Mouse (Mus musculus): ENCODE data around the gene Odf3. TPM values are rescaled to one million over a fixed set of nuclear protein-coding genes. Genes with fewer than 3 reads are reported as not detected.

Odf3 gene
- total and polyA plus RNA-seq, 2 experiments = not detected

- no peak overlapping the region for H3K27ac ChIP-seq (replicated peaks; ENCODE audit: insufficient read depth, low read depth, low read length)
- peaks cover 9% of the 10 kb centered on the region for H3K4me1 ChIP-seq (ENCODE audit: control insufficient read depth, insufficient read depth, low read length)
- H3K36me3 ChIP-seq (ENCODE audit: control insufficient read depth, insufficient read depth, low read length) = peaks cover 23% of the 10 kb centered on the region
- 89% methylated on average over 6 of the region's 6 CpGs for WGBS
- H3K79me2 ChIP-seq (ENCODE audit: control insufficient read depth, insufficient read depth, low read length) = peaks cover 15% of the 10 kb centered on the region
- H3K4me3 ChIP-seq (ENCODE audit: insufficient read depth, low read depth, low read length) = no peak overlapping the region
- no peak overlapping the region for H3K9ac ChIP-seq (ENCODE audit: low read depth, low read length)
- no peak for DNase-seq (ENCODE audit: extremely low read depth, low read depth, low spot score)
- TF ChIP-seq CTCF (IDR thresholded peaks at IDR 0.05; ENCODE audit: low read depth, low read length) (no peak), POLR2A (IDR thresholded peaks at IDR 0.05; ENCODE audit: extremely low read depth, insufficient read depth, low read length) (no peak)
- H3K27me3 ChIP-seq (ENCODE audit: control insufficient read depth, insufficient read depth, low read length) = no peaks in the 10 kb centered on the region
Observed at GRCm38 (mm10) chr7:140859997-140860396, 12.4 kb downstream of the Odf3 start.

- H3K27me3 ChIP-seq (ENCODE audit: control insufficient read depth, insufficient read depth, low read length) = no peaks in the 10 kb centered on the region
- H3K9ac ChIP-seq (ENCODE audit: low read depth, low read length) = no peak overlapping the region
- no peak for DNase-seq (ENCODE audit: extremely low read depth, low read depth, low spot score)
- no peak overlapping the region for H3K4me3 ChIP-seq (ENCODE audit: insufficient read depth, low read depth, low read length)
- peaks cover 7% of the 10 kb centered on the region; the same call in 1 of the 2 replicates for H3K79me2 ChIP-seq (ENCODE audit: control insufficient read depth, insufficient read depth, low read length)
- H3K27ac ChIP-seq (replicated peaks; ENCODE audit: insufficient read depth, low read depth, low read length) = no peak overlapping the region
- H3K4me1 ChIP-seq (ENCODE audit: control insufficient read depth, insufficient read depth, low read length) = peaks cover 6% of the 10 kb centered on the region
- WGBS = 81% methylated on average over 5 of the region's 5 CpGs
- H3K36me3 ChIP-seq (ENCODE audit: control insufficient read depth, insufficient read depth, low read length) = peaks cover 29% of the 10 kb centered on the region
- TF ChIP-seq POLR2A (IDR thresholded peaks at IDR 0.05; ENCODE audit: extremely low read depth, insufficient read depth, low read length) (no peak), CTCF (IDR thresholded peaks at IDR 0.05; ENCODE audit: low read depth, low read length) (no peak)
Observed at GRCm38 (mm10) chr7:140860728-140861127, 13.1 kb downstream of the Odf3 start.

- Histone ChIP-seq H3K4me3 (ENCODE audit: insufficient read depth, low read depth, low read length) (no peak overlapping the region), H3K4me1 (ENCODE audit: control insufficient read depth, insufficient read depth, low read length) (no peaks in the 10 kb centered on the region), H3K36me3 (ENCODE audit: control insufficient read depth, insufficient read depth, low read length) (peaks cover 52% of the 10 kb centered on the region), H3K27ac (replicated peaks; ENCODE audit: insufficient read depth, low read depth, low read length) (no peak overlapping the region), H3K79me2 (ENCODE audit: control insufficient read depth, insufficient read depth, low read length) (no peaks in the 10 kb centered on the region), H3K9ac (ENCODE audit: low read depth, low read length) (no peak overlapping the region), H3K27me3 (ENCODE audit: control insufficient read depth, insufficient read depth, low read length) (no peaks in the 10 kb centered on the region)
- 88% methylated on average over 12 of the region's 12 CpGs for WGBS
- TF ChIP-seq CTCF (IDR thresholded peaks at IDR 0.05; ENCODE audit: low read depth, low read length) (no peak), POLR2A (IDR thresholded peaks at IDR 0.05; ENCODE audit: extremely low read depth, insufficient read depth, low read length) (no peak)
- DNase-seq (ENCODE audit: extremely low read depth, low read depth, low spot score) = no peak
Observed at GRCm38 (mm10) chr7:140864761-140865160, 17.2 kb downstream of the Odf3 start.

- Histone ChIP-seq H3K27me3 (ENCODE audit: control insufficient read depth, insufficient read depth, low read length) (no peaks in the 10 kb centered on the region), H3K4me3 (ENCODE audit: insufficient read depth, low read depth, low read length) (no peak overlapping the region), H3K79me2 (ENCODE audit: control insufficient read depth, insufficient read depth, low read length) (peaks cover 26% of the 10 kb centered on the region), H3K36me3 (ENCODE audit: control insufficient read depth, insufficient read depth, low read length) (peaks cover 63% of the 10 kb centered on the region), H3K27ac (replicated peaks; ENCODE audit: insufficient read depth, low read depth, low read length) (no peak overlapping the region), H3K9ac (ENCODE audit: low read depth, low read length) (no peak overlapping the region), H3K4me1 (ENCODE audit: control insufficient read depth, insufficient read depth, low read length) (0 out of 2 replicates have a peak, but pooled peaks cover 4% of the 10 kb centered on the region)
- 81% methylated on average over 4 of the region's 4 CpGs for WGBS
- no peak for TF ChIP-seq CTCF (IDR thresholded peaks at IDR 0.05; ENCODE audit: low read depth, low read length)
- DNase-seq (ENCODE audit: extremely low read depth, low read depth, low spot score) = no peak
Observed at GRCm38 (mm10) chr7:140874224-140874623, 26.6 kb downstream of the Odf3 start.

- Histone ChIP-seq H3K36me3 (ENCODE audit: control insufficient read depth, insufficient read depth, low read length) (peaks cover 40% of the 10 kb centered on the region), H3K9ac (ENCODE audit: low read depth, low read length) (no peak overlapping the region), H3K79me2 (ENCODE audit: control insufficient read depth, insufficient read depth, low read length) (peaks cover 26% of the 10 kb centered on the region), H3K4me3 (ENCODE audit: insufficient read depth, low read depth, low read length) (no peak overlapping the region), H3K27me3 (ENCODE audit: control insufficient read depth, insufficient read depth, low read length) (no peaks in the 10 kb centered on the region), H3K4me1 (ENCODE audit: control insufficient read depth, insufficient read depth, low read length) (0 out of 2 replicates have a peak, but pooled peaks cover 4% of the 10 kb centered on the region), H3K27ac (replicated peaks; ENCODE audit: insufficient read depth, low read depth, low read length) (no peak overlapping the region)
- no peak for TF ChIP-seq POLR2A (IDR thresholded peaks at IDR 0.05; ENCODE audit: extremely low read depth, insufficient read depth, low read length)
- TF ChIP-seq CTCF (IDR thresholded peaks at IDR 0.05; ENCODE audit: low read depth, low read length) = no peak
- DNase-seq (ENCODE audit: extremely low read depth, low read depth, low spot score) = no peak
- WGBS = 93% methylated on average over 6 of the region's 6 CpGs
Observed at GRCm38 (mm10) chr7:140877364-140877763, 29.8 kb downstream of the Odf3 start.

GRCm38 (mm10) chr7:140879355-140879754 is 31.8 kb downstream of the Odf3 start:
- WGBS = 42% methylated on average over 7 of the region's 7 CpGs
- peaks cover 29% of the 10 kb centered on the region for H3K79me2 ChIP-seq (ENCODE audit: control insufficient read depth, insufficient read depth, low read length)
- H3K36me3 ChIP-seq (ENCODE audit: control insufficient read depth, insufficient read depth, low read length) = peaks cover 26% of the 10 kb centered on the region
- H3K27me3 ChIP-seq (ENCODE audit: control insufficient read depth, insufficient read depth, low read length) = no peaks in the 10 kb centered on the region
- H3K4me1 ChIP-seq (ENCODE audit: control insufficient read depth, insufficient read depth, low read length) = peaks cover 8% of the 10 kb centered on the region
- TF ChIP-seq POLR2A (IDR thresholded peaks at IDR 0.05; ENCODE audit: extremely low read depth, insufficient read depth, low read length) (no peak), CTCF (IDR thresholded peaks at IDR 0.05; ENCODE audit: low read depth, low read length) (no peak)
- DNase-seq (ENCODE audit: extremely low read depth, low read depth, low spot score) = peak; percentile 53
- peak overlapping the region; percentile 35 for H3K27ac ChIP-seq (replicated peaks; ENCODE audit: insufficient read depth, low read depth, low read length)
- peak overlapping the region; percentile 45; the same call in 1 of the 2 replicates for H3K4me3 ChIP-seq (ENCODE audit: insufficient read depth, low read depth, low read length)
- H3K9ac ChIP-seq (ENCODE audit: low read depth, low read length) = peak overlapping the region; percentile 17
